Mouse (Mus musculus): ENCODE data around the gene Irf9. TPM values are rescaled to one million over a fixed set of nuclear protein-coding genes. Genes with fewer than 3 reads are reported as not detected.

Gene Irf9
- polyA plus RNA-seq, 1 experiment from 2014 or later = 11.6 TPM

- ATAC-seq (ENCODE audit: insufficient read depth, low FRiP score, low read depth) = no peak
- H3K4me3 ChIP-seq (replicated peaks) = peak overlapping the region; percentile 26
- no peaks in the 10 kb centered on the region for H3K36me3 ChIP-seq
- no peak overlapping the region for H3K9ac ChIP-seq
- 32% methylated on average over 22 of the region's 22 CpGs for WGBS
- peak overlapping the region; percentile 50 for H3K4me2 ChIP-seq
- H3K27me3 ChIP-seq (replicated peaks) = no peaks in the 10 kb centered on the region
- no peak overlapping the region for H3K27ac ChIP-seq
- H3K9me3 ChIP-seq = no peaks in the 10 kb centered on the region
- peaks cover 10% of the 10 kb centered on the region for H3K4me1 ChIP-seq
Observed at GRCm38 (mm10) chr14:55618486-55619195, 15.3 kb downstream of the Irf9 start.

GRCm38 (mm10) chr14:55628077-55628827 lies 24.9 kb downstream of the Irf9 start:
- no peak overlapping the region for H3K4me3 ChIP-seq (replicated peaks)
- no peak overlapping the region for H3K4me2 ChIP-seq
- no peaks in the 10 kb centered on the region for H3K27me3 ChIP-seq (replicated peaks)
- no peak overlapping the region for H3K9ac ChIP-seq
- no peaks in the 10 kb centered on the region for H3K4me1 ChIP-seq
- no peaks in the 10 kb centered on the region for H3K9me3 ChIP-seq
- no peak overlapping the region for H3K27ac ChIP-seq
- H3K36me3 ChIP-seq = peaks cover 71% of the 10 kb centered on the region
- no peak for ATAC-seq (ENCODE audit: insufficient read depth, low FRiP score, low read depth)
- WGBS = 84% methylated on average over 27 of the region's 27 CpGs

- WGBS = 61% methylated on average over 5 of the region's 5 CpGs
- ATAC-seq (ENCODE audit: insufficient read depth, low FRiP score, low read depth) = no peak
- no peaks in the 10 kb centered on the region for H3K9me3 ChIP-seq
- H3K9ac ChIP-seq = no peak overlapping the region
- H3K27ac ChIP-seq = no peak overlapping the region
- H3K4me2 ChIP-seq = no peak overlapping the region
- peaks cover 4% of the 10 kb centered on the region; the same call in 1 of the 2 replicates for H3K4me1 ChIP-seq
- no peaks in the 10 kb centered on the region for H3K27me3 ChIP-seq (replicated peaks)
- no peak overlapping the region for H3K4me3 ChIP-seq (replicated peaks)
- peaks cover 80% of the 10 kb centered on the region for H3K36me3 ChIP-seq
Observed at GRCm38 (mm10) chr14:55629312-55629711, 25.9 kb downstream of the Irf9 start.

DNA sequence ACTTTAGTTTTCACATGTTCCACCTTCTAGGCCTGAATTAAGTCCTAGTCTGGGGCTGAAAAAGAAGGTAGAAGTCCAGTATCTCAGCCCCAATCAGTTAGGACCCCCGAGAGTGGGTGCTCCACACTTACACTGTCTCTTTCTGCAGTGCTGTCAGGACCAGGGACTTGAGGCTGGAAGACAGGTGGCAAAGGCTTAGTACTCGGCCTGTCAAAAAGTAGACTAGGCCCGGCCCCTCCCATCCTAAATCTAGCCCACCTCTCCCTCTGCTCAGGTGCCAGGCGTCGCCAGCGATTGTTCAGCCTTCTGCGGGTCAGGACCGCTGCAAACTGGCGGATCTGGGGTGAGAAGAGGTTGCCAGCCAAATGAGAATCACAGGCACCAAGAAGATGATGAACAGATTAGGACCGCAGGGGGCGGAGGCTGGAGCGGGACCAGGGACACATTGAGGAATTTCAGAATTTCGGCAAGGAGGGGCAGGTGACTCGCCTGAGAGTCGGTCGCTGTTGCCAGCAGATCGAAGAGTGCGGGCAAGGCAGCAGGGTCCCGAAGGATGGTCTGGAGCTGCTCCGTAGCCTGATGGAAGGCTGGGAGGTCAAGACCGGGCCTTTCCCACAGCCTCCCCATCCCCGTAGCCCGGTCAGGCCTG lies 31.6 kb downstream of the Irf9 start:
- H3K4me2 ChIP-seq = peak overlapping the region; percentile 83
- H3K27me3 ChIP-seq (replicated peaks) = no peaks in the 10 kb centered on the region
- peak overlapping the region; percentile 67 for H3K27ac ChIP-seq
- H3K9ac ChIP-seq = peak overlapping the region; percentile 49
- no peaks in the 10 kb centered on the region for H3K9me3 ChIP-seq
- ATAC-seq (ENCODE audit: insufficient read depth, low FRiP score, low read depth) = peak; percentile 20; the same call in 1 of the 2 replicates
- 3% methylated on average over 23 of the region's 23 CpGs for WGBS
- H3K4me1 ChIP-seq = peaks cover 9% of the 10 kb centered on the region; the same call in 1 of the 2 replicates
- peak overlapping the region; percentile 74 for H3K4me3 ChIP-seq (replicated peaks)
- peaks cover 58% of the 10 kb centered on the region for H3K36me3 ChIP-seq

GRCm38 (mm10) chr14:55635523-55636007 lies 32.2 kb downstream of the Irf9 start, which contains the start of gene Ipo4:
TSS of gene Ipo4 (minus strand) at chr14:55635957.
- no peaks in the 10 kb centered on the region for H3K27me3 ChIP-seq (replicated peaks)
- H3K4me2 ChIP-seq = peak within 1 kb of the TSS; percentile 83
- peaks cover 57% of the 10 kb centered on the region for H3K36me3 ChIP-seq
- WGBS = 1% methylated on average over 33 of the region's 33 CpGs
- peak within 1 kb of the TSS; percentile 49 for H3K9ac ChIP-seq
- peak; percentile 85 for ATAC-seq (ENCODE audit: insufficient read depth, low FRiP score, low read depth)
- no peaks in the 10 kb centered on the region for H3K9me3 ChIP-seq
- H3K4me1 ChIP-seq = peaks cover 9% of the 10 kb centered on the region; the same call in 1 of the 2 replicates
- H3K4me3 ChIP-seq (replicated peaks) = peak within 1 kb of the TSS; percentile 74
- H3K27ac ChIP-seq = peak within 1 kb of the TSS; percentile 67

GRCm38 (mm10) chr14:55637795-55638194 lies 34.4 kb downstream of the Irf9 start, which contains the start of gene Gm49378:
TSS of gene Gm49378 (minus strand) at chr14:55637895.
- H3K4me2 ChIP-seq = no peak within 1 kb of the TSS
- peaks cover 46% of the 10 kb centered on the region for H3K36me3 ChIP-seq
- no peak within 1 kb of the TSS for H3K9ac ChIP-seq
- no peak within 1 kb of the TSS for H3K4me3 ChIP-seq (replicated peaks)
- ATAC-seq (ENCODE audit: insufficient read depth, low FRiP score, low read depth) = no peak
- WGBS = 92% methylated on average over 9 of the region's 9 CpGs
- no peaks in the 10 kb centered on the region for H3K27me3 ChIP-seq (replicated peaks)
- H3K9me3 ChIP-seq = no peaks in the 10 kb centered on the region
- no peak within 1 kb of the TSS for H3K27ac ChIP-seq
- H3K4me1 ChIP-seq = peaks cover 18% of the 10 kb centered on the region; the same call in 1 of the 2 replicates

DNA sequence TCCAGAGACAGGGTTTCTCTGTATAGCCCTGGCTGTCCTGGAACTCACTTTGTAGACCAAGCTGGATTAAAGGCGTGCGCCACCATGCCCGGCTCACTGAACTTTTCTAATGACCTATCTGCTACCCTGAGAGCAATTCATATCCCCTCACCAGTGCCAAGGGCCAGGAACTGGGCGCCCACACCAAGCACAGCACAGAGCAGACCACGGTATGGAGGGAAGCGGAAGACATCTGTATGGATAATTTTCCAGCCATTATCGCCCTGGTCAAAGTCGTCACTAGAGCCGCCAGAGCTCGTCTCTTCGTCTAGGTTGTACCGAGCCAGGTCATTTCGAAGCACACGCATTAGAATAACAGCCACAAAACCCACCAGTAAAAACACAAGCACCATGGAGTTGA lies 37.4 kb downstream of the Irf9 start:
- H3K36me3 ChIP-seq = peaks cover 31% of the 10 kb centered on the region; the same call in 1 of the 2 replicates
- ATAC-seq (ENCODE audit: insufficient read depth, low FRiP score, low read depth) = no peak
- no peaks in the 10 kb centered on the region for H3K9me3 ChIP-seq
- H3K4me1 ChIP-seq = peaks cover 20% of the 10 kb centered on the region
- 96% methylated on average over 14 of the region's 14 CpGs for WGBS
- no peak overlapping the region for H3K27ac ChIP-seq
- H3K4me2 ChIP-seq = no peak overlapping the region
- no peaks in the 10 kb centered on the region for H3K27me3 ChIP-seq (replicated peaks)
- H3K4me3 ChIP-seq (replicated peaks) = no peak overlapping the region
- no peak overlapping the region for H3K9ac ChIP-seq

DNA sequence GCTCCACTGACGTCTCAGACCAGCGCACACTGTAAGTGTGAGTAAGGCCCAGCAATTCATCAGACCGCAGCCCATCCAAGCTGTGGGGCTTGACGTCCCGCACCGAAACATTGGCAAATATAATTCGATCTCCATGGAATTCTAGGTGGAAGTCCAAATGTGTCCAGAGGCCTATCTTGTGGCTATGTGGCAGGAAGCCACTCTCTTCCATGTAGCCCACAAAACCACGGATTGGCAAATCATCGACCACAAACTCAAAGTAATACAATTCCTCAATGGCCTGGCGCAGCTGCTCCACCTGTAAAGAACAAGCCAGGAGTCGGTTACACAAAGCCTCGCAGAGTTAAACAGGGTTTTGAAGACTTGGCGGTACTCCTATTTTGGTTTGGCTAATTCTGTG lies 37.9 kb downstream of the Irf9 start:
- Histone ChIP-seq H3K9ac (no peak overlapping the region), H3K27me3 (replicated peaks) (no peaks in the 10 kb centered on the region), H3K4me3 (replicated peaks) (no peak overlapping the region), H3K4me2 (no peak overlapping the region), H3K36me3 (peaks cover 31% of the 10 kb centered on the region; the same call in 1 of the 2 replicates), H3K27ac (no peak overlapping the region), H3K4me1 (peaks cover 20% of the 10 kb centered on the region), H3K9me3 (no peaks in the 10 kb centered on the region)
- 92% methylated on average over 13 of the region's 13 CpGs for WGBS
- no peak for ATAC-seq (ENCODE audit: insufficient read depth, low FRiP score, low read depth)

GRCm38 (mm10) chr14:55642679-55643059 lies 39.3 kb downstream of the Irf9 start:
- Histone ChIP-seq H3K9ac (peak overlapping the region; percentile 99), H3K4me2 (peak overlapping the region; percentile 74), H3K27me3 (replicated peaks) (no peaks in the 10 kb centered on the region), H3K9me3 (no peaks in the 10 kb centered on the region), H3K4me3 (replicated peaks) (peak overlapping the region; percentile 96), H3K36me3 (peaks cover 29% of the 10 kb centered on the region; the same call in 1 of the 2 replicates), H3K4me1 (peaks cover 20% of the 10 kb centered on the region), H3K27ac (peak overlapping the region; percentile 96)
- peak; percentile 7; the same call in 1 of the 2 replicates for ATAC-seq (ENCODE audit: insufficient read depth, low FRiP score, low read depth)
- 19% methylated on average over 8 of the region's 8 CpGs for WGBS

DNA sequence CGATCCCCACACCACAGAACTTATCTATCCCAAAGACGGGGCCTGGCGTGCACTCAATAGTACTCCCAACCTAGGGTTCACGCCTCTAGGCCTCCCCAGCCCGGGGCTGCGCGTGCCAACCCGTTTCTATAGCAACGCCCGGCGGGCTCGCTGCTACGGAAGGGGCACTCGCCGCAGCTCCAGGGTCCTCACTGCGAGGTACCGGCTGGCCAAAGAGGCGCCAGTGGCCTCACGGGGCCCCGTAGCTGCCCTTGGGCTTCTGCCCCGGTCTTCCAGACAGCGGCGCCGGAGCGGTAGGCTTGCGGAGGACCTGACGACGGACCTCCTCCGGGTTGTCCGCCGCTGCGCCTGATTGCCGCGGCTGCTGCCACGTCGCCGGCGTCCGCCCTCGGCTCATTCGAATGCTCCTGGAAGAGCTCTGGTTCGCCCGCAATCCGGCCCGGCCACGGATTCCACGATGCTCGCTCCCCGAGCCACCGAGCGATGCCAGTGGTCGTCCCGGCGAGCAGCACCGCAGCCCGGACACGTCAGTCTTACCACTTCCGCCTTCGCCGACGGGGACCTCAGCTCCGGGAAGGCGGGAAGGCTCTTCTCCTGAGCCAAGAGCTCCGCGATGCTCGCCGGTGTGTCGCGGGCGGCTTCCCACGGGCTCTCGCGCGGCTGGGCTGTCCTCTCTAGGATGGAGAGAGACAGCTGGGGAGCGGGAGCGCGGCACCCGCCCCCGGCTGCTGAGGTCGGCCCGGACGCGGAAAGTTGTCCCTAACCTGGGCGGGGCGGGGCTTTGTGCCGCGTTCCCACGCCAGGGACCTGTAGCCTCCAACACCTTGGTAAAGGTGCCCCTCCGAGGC lies 39.9 kb downstream of the Irf9 start, which contains the start of gene Tm9sf1:
Gene Tm9sf1, minus strand, starts transcription at position 747 of the 848 bp plus-strand sequence.
- Histone ChIP-seq H3K27ac (peak within 1 kb of the TSS; percentile 96), H3K4me1 (peaks cover 20% of the 10 kb centered on the region), H3K9ac (peak within 1 kb of the TSS; percentile 99), H3K36me3 (peaks cover 24% of the 10 kb centered on the region; the same call in 1 of the 2 replicates), H3K27me3 (replicated peaks) (no peaks in the 10 kb centered on the region), H3K4me2 (peak within 1 kb of the TSS; percentile 74), H3K9me3 (no peaks in the 10 kb centered on the region), H3K4me3 (replicated peaks) (peak within 1 kb of the TSS; percentile 96)
- peak; percentile 82 for ATAC-seq (ENCODE audit: insufficient read depth, low FRiP score, low read depth)
- under 1% methylated on average over 89 of the region's 89 CpGs for WGBS
